Comparison of ENCODE assay signal across 21 mouse cellular contexts in the genomic region with DNA sequence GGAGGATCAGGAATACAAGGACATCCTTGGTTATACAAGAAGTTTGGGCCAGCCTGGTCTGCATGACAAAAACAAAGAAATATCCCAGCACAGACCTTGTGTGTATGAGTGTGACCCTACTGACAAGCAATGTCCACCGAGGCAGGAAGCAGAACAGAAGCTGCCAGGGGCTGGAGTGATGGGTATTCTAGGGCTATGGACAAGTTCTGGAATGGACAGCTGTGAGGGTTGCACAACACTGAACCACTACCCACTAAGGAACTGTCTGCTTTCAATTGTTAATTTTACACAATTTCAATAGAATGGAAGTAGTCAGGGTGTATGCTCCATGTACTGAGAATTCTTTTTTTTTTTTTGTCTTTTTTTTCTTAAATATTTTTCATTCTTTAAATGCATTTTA. TPM values are rescaled to one million over a fixed set of nuclear protein-coding genes. Genes with fewer than 3 reads are reported as not detected.
DNase-seq lines count a peak whose midpoint lies in the region; ATAC-seq and TF ChIP-seq lines count a peak whose summit lies in the region.
"Had no signal": no experiment of that assay in that cellular context is flagged by ENCODE, and none has a peak within 500 bp of the region (broad histone marks: within the 10 kb centered on the region; RNA-seq: fewer than 3 reads in every experiment).

No protein-coding gene starts in this region.

- H3K4me3 ChIP-seq in MEL (ENCODE audit: control insufficient read depth in 1 of 2, insufficient read depth in 1 of 2, low read depth in 2 of 2, low read length in 2 of 2), result no peak overlapping the region
- H3K4me3 ChIP-seq: embryonic facial prominence, embryonic 10.5 days; embryonic facial prominence, embryonic 12.5 days; forebrain, embryonic 13.5 days; forebrain, embryonic 15.5 days had no signal

- peak; percentile 1 for DNase-seq in MEL (ENCODE audit: low read depth, low spot score)
- DNase-seq in retina, postnatal 1 day, result no peak
- DNase-seq in ovary, adult 18-20 months (ENCODE audit: low spot score), result no peak
- DNase-seq in urinary bladder, postnatal 36 days (ENCODE audit: low spot score in 2 of 2), result no peak
- DNase-seq: adrenal gland, adult 2 months; adrenal gland, postnatal 10 days; adrenal gland, postnatal 25 days; cerebellum, adult 11 months; cerebellum, adult 18-20 months; cerebellum, adult 8-10 months; cerebellum, adult 9-11 months; cerebellum, postnatal 14 days; cerebellum, postnatal 36 days; forebrain, postnatal 0 days had no signal

- TF ChIP-seq EP300 in MEL (IDR thresholded peaks at IDR 0.05; ENCODE audit: low read depth in 1 of 2, low read length in 2 of 2), result no peak

- H3K36me3 ChIP-seq in MEL (ENCODE audit: control insufficient read depth in 1 of 2, insufficient read depth in 2 of 2, low read length in 2 of 2), result no peaks in the 10 kb centered on the region

- H3K9ac ChIP-seq in MEL (ENCODE audit: control insufficient read depth, low read depth, low read length, poor library complexity, severe bottlenecking), result no peak overlapping the region
- H3K9ac ChIP-seq: embryonic facial prominence, embryonic 12.5 days; forebrain, embryonic 13.5 days; forebrain, embryonic 15.5 days; forebrain, postnatal 0 days had no signal

- H3K27me3 ChIP-seq in MEL (ENCODE audit: control insufficient read depth in 1 of 2, insufficient read depth in 2 of 2, low read length in 2 of 2), result no peaks in the 10 kb centered on the region
- H3K27me3 ChIP-seq: embryonic facial prominence, embryonic 12.5 days; forebrain, embryonic 13.5 days; forebrain, embryonic 15.5 days had no signal

- TF ChIP-seq RAD21 in MEL (IDR thresholded peaks at IDR 0.05; ENCODE audit: low read depth, low read length), result no peak

- TF ChIP-seq POLR2A in MEL (IDR thresholded peaks at IDR 0.05; ENCODE audit: control insufficient read depth in 1 of 2, insufficient read depth in 1 of 2, low read depth in 1 of 2, low read length in 2 of 2, poor library complexity in 1 of 2), result no peak

- ATAC-seq in granulocyte monocyte progenitor cell, adult 5-6 weeks (replicated peaks; ENCODE audit: poor library complexity, severe bottlenecking), result peak; percentile 83
- peak; percentile 58 for ATAC-seq in megakaryocyte progenitor cell, adult 5-6 weeks (replicated peaks; ENCODE audit: poor library complexity)
- ATAC-seq: forebrain, embryonic 13.5 days; forebrain, embryonic 15.5 days; forebrain, postnatal 0 days had no signal

- no peak for TF ChIP-seq CTCF in MEL (IDR thresholded peaks at IDR 0.05 in 2 of 3, conservative IDR thresholded peaks at IDR 0.05 in 1 of 3; ENCODE audit: control insufficient read depth in 1 of 3, insufficient read depth in 1 of 3, low read depth in 2 of 3, low read length in 3 of 3, poor library complexity in 1 of 3, severe bottlenecking in 1 of 3)

- H3K79me2 ChIP-seq in MEL (ENCODE audit: control insufficient read depth, insufficient read depth, low read length, poor library complexity), result no peaks in the 10 kb centered on the region

- H3K9me3 ChIP-seq in MEL (replicated peaks; ENCODE audit: insufficient read depth, low read length), result no peaks in the 10 kb centered on the region
- H3K9me3 ChIP-seq: embryonic facial prominence, embryonic 10.5 days; embryonic facial prominence, embryonic 12.5 days; forebrain, embryonic 13.5 days; forebrain, embryonic 15.5 days; G1E had no signal

- no peaks in the 10 kb centered on the region for H3K4me1 ChIP-seq in MEL (ENCODE audit: control insufficient read depth in 1 of 2, insufficient read depth in 2 of 2, low read length in 2 of 2)
- H3K4me1 ChIP-seq: embryonic facial prominence, embryonic 10.5 days; embryonic facial prominence, embryonic 12.5 days; forebrain, embryonic 13.5 days; forebrain, embryonic 15.5 days had no signal

- no peak overlapping the region for H3K27ac ChIP-seq in MEL (ENCODE audit: control insufficient read depth, low read depth, low read length)
- H3K27ac ChIP-seq: embryonic facial prominence, embryonic 10.5 days; embryonic facial prominence, embryonic 12.5 days; forebrain, embryonic 13.5 days; forebrain, embryonic 15.5 days had no signal

TF ChIP-seq in MEL, 35 proteins besides CTCF, POLR2A, EP300 and RAD21:
- TF ChIP-seq MXI1 (IDR thresholded peaks at IDR 0.05; ENCODE audit: low read depth, low read length) (no peak), MYC (IDR thresholded peaks at IDR 0.05; ENCODE audit: low read depth, low read length) (no peak), CHD2 (IDR thresholded peaks at IDR 0.05; ENCODE audit: low read length) (no peak), GATA1 (IDR thresholded peaks at IDR 0.05; ENCODE audit: low read depth, low read length) (no peak), RCOR1 (IDR thresholded peaks at IDR 0.05; ENCODE audit: low read depth, low read length) (no peak), CHD1 (IDR thresholded peaks at IDR 0.05; ENCODE audit: low read depth, low read length) (no peak), ELF1 (IDR thresholded peaks at IDR 0.05; ENCODE audit: low read depth, low read length) (no peak), ZMIZ1 (IDR thresholded peaks at IDR 0.05; ENCODE audit: low read depth, low read length) (no peak), ZNF384 (IDR thresholded peaks at IDR 0.05; ENCODE audit: low read depth, low read length) (no peak), KAT2A (conservative IDR thresholded peaks at IDR 0.05; ENCODE audit: low read depth, low read length) (no peak), TAL1 (IDR thresholded peaks at IDR 0.05; ENCODE audit: low read length) (no peak)
TF ChIP-seq in MEL: peak in this region for 0.

RNA-seq across cellular contexts. Expression of gene Myo9b, which starts 24.3 kb away (rescaled TPM):
- total RNA-seq in MEL (2012; rRNA removed), result 35.8 and 36.5 TPM in 2 replicates
- 10 to 100 TPM; 52.3 to 54.8 TPM for polyA plus RNA-seq in MEL (2012; ENCODE audit: insufficient read depth in 1 of 2, insufficient read length in 2 of 2, low read depth in 1 of 2, low replicate concordance in 2 of 2, missing spikeins in 1 of 2)
- total RNA-seq in granulocyte monocyte progenitor cell, adult 5-6 weeks (2014; fragmentation: Nextera tagmentation), result 35.5 and 51.5 TPM in 2 replicates
- total RNA-seq in granulocyte monocyte progenitor cell, adult 5-6 weeks (2017), result 34.8 and 38.6 TPM in 2 replicates
- total RNA-seq in megakaryocyte progenitor cell, adult 5-6 weeks (2015), result 29.4 and 30.4 TPM in 2 replicates
- total RNA-seq in megakaryocyte progenitor cell, adult 5-6 weeks (2017), result 37.6 and 48.7 TPM in 2 replicates

RNA-seq across cellular contexts. Expression of gene Haus8, which starts 24.5 kb away (rescaled TPM):
- 55.6 and 60.4 TPM in 2 replicates for total RNA-seq in MEL (2012; rRNA removed)
- polyA plus RNA-seq in MEL (2012; ENCODE audit: insufficient read depth in 1 of 2, insufficient read length in 2 of 2, low read depth in 1 of 2, low replicate concordance in 2 of 2, missing spikeins in 1 of 2), result 10 to 100 TPM in 1 of 2 experiments, not detected in 1; 69.2 TPM
- total RNA-seq in granulocyte monocyte progenitor cell, adult 5-6 weeks (2014; fragmentation: Nextera tagmentation), result 17.7 and 36.8 TPM in 2 replicates
- 55.1 and 56.2 TPM in 2 replicates for total RNA-seq in granulocyte monocyte progenitor cell, adult 5-6 weeks (2017)
- total RNA-seq in megakaryocyte progenitor cell, adult 5-6 weeks (2015), result 24.9 and 25.4 TPM in 2 replicates
- 62.8 and 66.7 TPM in 2 replicates for total RNA-seq in megakaryocyte progenitor cell, adult 5-6 weeks (2017)
